Mouse (Mus musculus) limb, embryonic 10.5 days (tissue): ENCODE results near the gene Tmem114. TPM values are rescaled to one million over a fixed set of nuclear protein-coding genes. Genes with fewer than 3 reads are reported as not detected.

Experiments
- DNase-seq: peaks from one replicate; pipeline ENCODE4 v3.0.0-alpha.2; 2017; ENCODE audit warnings: low spot score
- H3K27ac ChIP-seq: fragments of 300-500 bp; sonication (generic); 2 replicates; pipeline ENCODE4 v1.5.1; 2016; ENCODE audit warnings: mild to moderate bottlenecking
- H3K27me3 ChIP-seq: fragments of 300-500 bp; sonication (generic); 2 replicates; pipeline ENCODE4 v1.6.1; 2016; ENCODE audit warnings: low read depth, mild to moderate bottlenecking; ENCODE audit not compliant: poor library complexity, severe bottlenecking
- H3K36me3 ChIP-seq: fragments of 300-500 bp; sonication (generic); 2 replicates; pipeline ENCODE4 v1.6.1; 2016; ENCODE audit warnings: mild to moderate bottlenecking, moderate library complexity
- H3K4me1 ChIP-seq: fragments of 300-500 bp; sonication (generic); 2 replicates; pipeline ENCODE4 v1.6.1; 2016
- H3K4me3 ChIP-seq: fragments of 300-500 bp; sonication (generic); 2 replicates; pipeline ENCODE4 v1.5.1; 2016; ENCODE audit warnings: mild to moderate bottlenecking, moderate library complexity
- H3K9me3 ChIP-seq: fragments of 300-500 bp; sonication (generic); replicated peaks from 2 replicates; pipeline ENCODE4 v1.6.1; 2016; ENCODE audit warnings: mild to moderate bottlenecking
- WGBS: fragments of 180-500 bp; shearing (Covaris S2); methylation state at CpG from one replicate; pipeline ENCODE4 v1.1.7; 2016; 5-methylcytosine and 5-hydroxymethylcytosine counted together
- polyA plus RNA-seq: library from polyadenylated mRNA; unstranded; fragments of >200 nt; fragmentation: Nextera tagmentation; extraction: Ambion mirVana; gene quantifications from 2 replicates; pipeline ENCODE4 v1.2.1, GENCODE M21; 2016

Gene Tmem114
- polyA plus RNA-seq, 1 experiment from 2014 or later, result 0.33 TPM

DNA sequence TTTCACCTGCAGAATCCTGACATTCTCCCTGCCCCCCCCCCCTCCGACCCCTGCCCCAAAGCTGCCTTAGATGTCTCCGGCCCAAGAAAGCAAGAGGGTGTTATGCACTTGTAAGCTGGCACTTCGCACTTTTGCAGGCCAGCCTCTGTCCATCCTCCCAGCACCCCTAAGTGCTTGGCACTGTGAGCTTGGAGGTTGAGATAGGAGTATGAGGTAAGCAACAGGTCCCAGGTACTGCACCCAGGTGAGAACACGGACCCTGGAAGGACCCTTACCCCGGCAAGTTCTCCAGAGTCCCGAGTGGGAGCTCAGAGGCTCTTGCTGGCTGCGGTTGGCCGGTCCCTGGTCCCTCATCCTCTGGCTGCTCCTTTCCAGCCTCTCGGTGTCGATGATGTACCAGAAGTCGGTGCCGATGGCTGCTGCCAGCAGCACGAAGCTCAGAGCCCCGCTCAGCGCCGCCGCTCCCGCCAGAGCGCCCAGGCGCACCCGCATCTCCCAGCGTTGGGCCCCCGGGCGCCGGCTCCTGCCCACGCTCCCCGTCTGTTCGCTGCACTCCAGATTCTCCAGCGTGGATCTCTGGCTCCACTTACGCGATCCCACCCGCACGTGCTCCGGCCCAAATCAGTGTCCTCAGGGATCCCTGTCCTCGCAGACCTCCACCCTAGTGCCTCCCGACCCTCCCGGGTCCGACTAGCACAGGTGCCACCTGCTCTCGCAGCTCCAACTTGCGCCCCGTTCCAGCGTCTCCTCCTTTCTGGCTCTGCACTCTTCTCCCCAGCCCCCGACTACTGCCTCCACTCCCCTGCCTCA is 570 bp downstream of the Tmem114 start:
- H3K4me3 ChIP-seq, result peak overlapping the region; percentile 32
- peaks cover 64% of the 10 kb centered on the region for H3K27me3 ChIP-seq
- no peaks in the 10 kb centered on the region for H3K36me3 ChIP-seq
- H3K27ac ChIP-seq, result no peak overlapping the region
- 4% methylated on average over 43 of the region's 43 CpGs for WGBS
- no peaks in the 10 kb centered on the region for H3K9me3 ChIP-seq
- peaks cover 8% of the 10 kb centered on the region for H3K4me1 ChIP-seq
- peak; percentile 36 for DNase-seq

DNA sequence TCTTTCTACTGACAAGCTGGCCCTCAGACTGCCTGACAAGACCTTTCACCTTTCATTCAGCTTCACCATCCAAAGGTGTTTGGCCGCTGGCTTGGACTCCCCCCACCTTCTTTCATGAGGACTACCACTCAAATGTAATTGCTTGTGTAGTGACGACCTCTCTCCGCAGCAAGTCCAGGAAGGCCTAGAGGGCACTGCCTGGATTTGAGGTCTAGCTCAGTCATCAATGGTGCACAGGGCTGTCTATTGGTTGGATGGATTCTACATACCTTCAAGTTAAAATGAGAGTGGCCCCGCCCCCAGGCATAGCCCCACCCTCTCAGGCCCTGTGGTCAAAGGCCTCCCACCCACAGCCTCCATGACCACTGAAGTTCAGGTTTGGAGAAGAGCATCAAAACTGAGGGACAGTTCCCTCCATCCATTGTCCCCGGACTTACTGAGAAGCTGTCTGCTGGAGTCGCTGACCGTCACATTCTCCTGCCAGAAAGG is 1.3 kb downstream of the Tmem114 start:
- DNase-seq, result no peak
- WGBS, result 33% methylated on average over 7 of the region's 7 CpGs
- H3K36me3 ChIP-seq, result no peaks in the 10 kb centered on the region
- peaks cover 64% of the 10 kb centered on the region for H3K27me3 ChIP-seq
- H3K9me3 ChIP-seq, result no peaks in the 10 kb centered on the region
- no peak overlapping the region for H3K4me3 ChIP-seq
- H3K4me1 ChIP-seq, result peaks cover 8% of the 10 kb centered on the region
- no peak overlapping the region for H3K27ac ChIP-seq

DNA sequence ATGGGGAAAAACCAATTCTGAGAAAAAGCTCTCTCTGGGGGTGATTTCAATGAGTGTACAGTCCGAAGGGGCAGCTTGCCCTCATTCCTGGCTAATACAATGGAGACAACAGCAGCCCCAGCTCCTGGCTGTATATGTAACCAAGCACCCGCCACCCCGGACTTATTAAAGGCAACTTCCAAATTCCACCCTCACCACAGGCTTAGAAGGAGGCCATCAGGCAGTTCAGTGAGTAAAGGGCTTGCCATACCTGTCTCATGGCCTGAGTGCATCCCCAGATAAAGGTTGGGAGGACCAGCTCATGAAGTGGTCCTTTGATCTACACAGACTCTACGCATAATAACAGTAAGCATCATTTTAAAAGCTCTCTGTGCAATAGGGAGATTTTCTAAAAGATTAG is 4.1 kb downstream of the Tmem114 start:
- peak; percentile 15 for DNase-seq
- WGBS, result 90% methylated on average over 4 of the region's 4 CpGs

DNA sequence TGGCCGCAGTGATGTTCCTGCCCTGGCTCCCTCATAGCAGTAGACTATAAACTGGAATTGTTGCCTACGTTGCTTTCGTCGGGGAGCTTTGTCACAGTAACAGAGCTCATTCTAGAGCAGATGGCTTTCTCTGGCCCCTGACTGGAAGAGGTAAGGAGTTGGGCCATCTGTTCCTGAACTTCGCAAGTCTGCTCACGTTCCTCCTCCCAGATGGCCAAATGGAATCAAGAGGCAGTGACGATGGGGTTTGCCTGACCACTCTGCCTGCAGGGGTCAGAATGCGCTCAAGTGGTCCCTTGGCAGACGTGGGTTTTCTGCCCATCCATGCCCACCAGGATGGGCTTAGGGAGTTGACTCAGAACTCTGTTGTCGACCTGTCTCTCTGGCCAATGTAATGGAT is 4.6 kb downstream of the Tmem114 start:
- peaks cover 39% of the 10 kb centered on the region for H3K27me3 ChIP-seq
- H3K4me3 ChIP-seq, result no peak overlapping the region
- H3K9me3 ChIP-seq, result no peaks in the 10 kb centered on the region
- peak; percentile 25 for DNase-seq
- WGBS, result 58% methylated on average over 10 of the region's 10 CpGs
- no peak overlapping the region for H3K27ac ChIP-seq
- H3K36me3 ChIP-seq, result no peaks in the 10 kb centered on the region
- peaks cover 8% of the 10 kb centered on the region for H3K4me1 ChIP-seq

More for the DNA sequence above, 4.1 kb downstream of the Tmem114 start:
- H3K9me3 ChIP-seq, result no peaks in the 10 kb centered on the region
- no peaks in the 10 kb centered on the region for H3K36me3 ChIP-seq
- H3K4me1 ChIP-seq, result peaks cover 8% of the 10 kb centered on the region
- no peak overlapping the region for H3K27ac ChIP-seq
- H3K4me3 ChIP-seq, result no peak overlapping the region
- peaks cover 43% of the 10 kb centered on the region for H3K27me3 ChIP-seq

DNA sequence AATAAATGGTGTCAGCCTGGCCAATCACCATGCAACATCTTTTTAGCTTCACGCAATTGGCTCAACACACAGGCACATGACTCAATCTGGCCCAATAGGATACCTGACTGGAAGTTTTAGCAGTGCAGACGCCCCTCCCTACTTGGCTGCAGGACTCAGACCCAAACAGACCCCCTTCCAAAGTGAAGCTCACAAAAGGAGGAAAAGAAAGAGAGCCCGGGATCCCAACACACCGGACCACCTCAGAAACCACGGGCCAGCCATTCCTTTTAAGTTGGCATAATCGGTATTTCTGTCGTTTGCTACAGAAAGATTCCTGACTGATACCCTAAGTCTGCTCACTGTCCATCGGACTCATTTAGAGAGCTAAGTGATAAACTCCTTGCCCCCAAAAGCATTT is 5.3 kb downstream of the Tmem114 start:
- H3K4me1 ChIP-seq, result peaks cover 4% of the 10 kb centered on the region
- no peak for DNase-seq
- WGBS, result 93% methylated on average over 8 of the region's 8 CpGs
- H3K36me3 ChIP-seq, result no peaks in the 10 kb centered on the region
- no peak overlapping the region for H3K27ac ChIP-seq
- no peak overlapping the region for H3K4me3 ChIP-seq
- H3K27me3 ChIP-seq, result peaks cover 32% of the 10 kb centered on the region
- no peaks in the 10 kb centered on the region for H3K9me3 ChIP-seq

DNA sequence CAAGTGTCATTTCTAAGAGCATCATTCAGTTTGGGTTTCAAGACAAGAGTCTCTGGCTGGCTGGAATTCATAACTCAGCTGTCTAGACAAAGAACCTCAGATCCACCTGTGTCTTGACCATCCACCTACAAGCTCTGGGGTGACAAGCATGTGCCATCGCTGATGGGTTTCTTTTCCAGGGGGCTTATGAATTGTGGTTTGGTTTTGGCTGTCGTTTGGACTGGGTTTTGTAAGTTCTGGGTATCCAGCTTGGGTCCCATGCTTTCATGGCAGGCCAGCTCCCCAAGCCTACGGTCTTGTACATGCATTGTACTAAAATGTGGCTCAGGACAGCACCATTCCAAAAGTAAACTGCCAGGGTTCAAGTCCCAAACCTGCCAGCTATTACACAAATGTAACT is 6.8 kb downstream of the Tmem114 start:
- 87% methylated on average over 3 of the region's 3 CpGs for WGBS
- no peaks in the 10 kb centered on the region for H3K36me3 ChIP-seq
- peak; percentile 15 for DNase-seq

DNA sequence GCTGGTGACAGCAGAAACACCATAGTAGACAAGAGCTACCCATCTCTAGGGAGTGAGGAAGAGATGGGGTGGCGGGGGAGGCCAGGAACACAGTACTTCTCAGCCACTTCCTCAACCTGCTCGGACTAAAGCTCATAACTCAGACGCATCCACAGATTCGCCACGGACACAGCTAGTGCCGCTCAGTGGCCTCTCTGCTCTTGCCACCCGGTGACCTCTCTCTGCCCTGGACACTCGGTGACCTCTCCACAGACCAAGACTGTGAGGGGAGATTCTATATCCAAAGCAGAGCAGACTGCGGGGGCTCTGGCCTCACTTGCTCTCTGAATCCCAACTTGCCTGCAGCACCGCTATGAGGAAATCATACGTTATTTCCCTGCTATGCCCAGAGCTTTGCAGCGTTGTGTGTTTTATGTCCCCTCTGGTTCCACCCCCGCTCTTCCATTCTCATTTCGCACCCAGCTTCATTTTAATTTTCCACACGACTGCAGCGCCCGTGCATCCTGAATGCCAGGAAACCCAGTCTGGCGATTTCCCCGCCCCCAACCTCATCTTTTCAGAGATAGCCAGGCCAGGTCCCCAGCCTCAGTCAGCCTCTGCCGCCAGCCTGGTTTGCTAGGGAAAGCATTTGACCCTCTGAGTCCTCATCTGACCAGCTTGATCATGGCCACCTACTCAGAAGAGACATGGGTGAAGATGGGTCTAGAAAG is 7.8 kb downstream of the Tmem114 start:
- Histone ChIP-seq H3K27ac (no peak overlapping the region), H3K9me3 (no peaks in the 10 kb centered on the region), H3K4me1 (no peaks in the 10 kb centered on the region), H3K4me3 (no peak overlapping the region), H3K36me3 (no peaks in the 10 kb centered on the region), H3K27me3 (peaks cover 10% of the 10 kb centered on the region)
- peak; percentile 20 for DNase-seq
- 81% methylated on average over 20 of the region's 20 CpGs for WGBS

More for the DNA sequence above, 6.8 kb downstream of the Tmem114 start:
- peaks cover 20% of the 10 kb centered on the region for H3K27me3 ChIP-seq
- no peaks in the 10 kb centered on the region for H3K4me1 ChIP-seq
- no peak overlapping the region for H3K4me3 ChIP-seq
- H3K9me3 ChIP-seq, result no peaks in the 10 kb centered on the region
- H3K27ac ChIP-seq, result no peak overlapping the region

DNA sequence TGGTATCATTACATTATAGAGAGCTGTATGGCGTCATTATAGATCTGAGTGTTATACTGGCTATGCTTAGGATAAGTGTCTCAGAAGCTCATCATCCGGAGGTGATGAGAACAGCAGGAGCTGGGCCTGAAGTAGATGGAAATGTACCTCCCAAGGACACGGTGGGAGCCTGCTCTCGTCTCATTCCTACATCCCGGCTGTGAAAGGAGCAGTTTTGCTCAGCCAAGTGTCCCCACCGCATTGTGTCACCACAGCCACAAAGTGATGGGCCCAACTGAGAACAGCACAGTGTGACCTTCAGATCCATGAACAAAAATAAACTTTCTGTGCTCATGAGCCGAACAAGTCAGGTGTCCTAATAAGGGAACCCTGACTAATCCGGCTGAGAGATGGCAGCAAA is 8.9 kb downstream of the Tmem114 start:
- Histone ChIP-seq H3K9me3 (no peaks in the 10 kb centered on the region), H3K27ac (no peak overlapping the region), H3K4me1 (no peaks in the 10 kb centered on the region), H3K27me3 (peaks cover 11% of the 10 kb centered on the region; the same call in 1 of the 2 replicates), H3K4me3 (no peak overlapping the region), H3K36me3 (no peaks in the 10 kb centered on the region)
- no peak for DNase-seq
- 90% methylated on average over 8 of the region's 8 CpGs for WGBS

DNA sequence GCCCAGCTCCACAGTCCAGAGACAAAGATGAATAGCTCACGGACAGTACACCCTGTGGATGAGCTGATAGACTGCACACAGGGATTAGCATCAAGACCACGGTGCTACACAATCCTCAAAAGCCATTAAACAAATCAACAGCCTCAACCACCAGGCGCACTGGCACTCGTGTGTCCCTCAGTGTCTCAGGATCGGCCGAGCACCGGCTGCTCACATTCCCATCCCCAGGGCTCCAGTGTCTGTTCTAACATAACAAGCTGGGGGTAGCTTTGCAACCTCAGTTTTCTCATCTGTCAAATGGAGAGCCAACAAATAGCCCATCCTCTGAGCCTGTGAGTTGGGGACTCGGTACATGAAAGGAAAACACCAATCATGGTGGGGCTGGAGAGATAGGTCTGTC is 11.5 kb downstream of the Tmem114 start:
- Histone ChIP-seq H3K27me3 (peaks cover 33% of the 10 kb centered on the region), H3K9me3 (no peaks in the 10 kb centered on the region), H3K27ac (no peak overlapping the region), H3K36me3 (no peaks in the 10 kb centered on the region), H3K4me3 (no peak overlapping the region), H3K4me1 (no peaks in the 10 kb centered on the region)
- WGBS, result 84% methylated on average over 8 of the region's 8 CpGs
- no peak for DNase-seq

DNA sequence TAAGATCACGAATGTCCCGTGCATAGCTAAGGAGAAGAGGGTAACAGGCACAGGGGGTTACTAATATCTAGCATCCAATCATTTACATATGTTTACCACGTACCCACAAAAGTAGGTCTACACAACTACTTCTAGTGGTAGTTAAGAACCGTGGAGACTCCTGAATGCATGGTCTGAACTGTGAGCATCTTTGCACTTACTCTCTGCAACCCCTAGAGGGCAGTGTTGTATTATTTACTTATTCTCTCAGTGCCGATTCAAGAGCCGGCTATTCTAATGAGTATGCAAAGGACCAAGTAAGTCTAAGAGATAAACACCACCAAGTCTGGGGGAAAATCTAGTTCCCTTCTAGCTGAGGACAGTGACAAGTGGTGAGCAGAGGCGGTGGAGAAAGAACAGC is 12.7 kb downstream of the Tmem114 start:
- no peaks in the 10 kb centered on the region for H3K4me1 ChIP-seq
- DNase-seq, result no peak
- H3K27ac ChIP-seq, result no peak overlapping the region
- H3K27me3 ChIP-seq, result peaks cover 42% of the 10 kb centered on the region
- H3K9me3 ChIP-seq, result no peaks in the 10 kb centered on the region
- H3K36me3 ChIP-seq, result no peaks in the 10 kb centered on the region
- H3K4me3 ChIP-seq, result no peak overlapping the region
- WGBS, result 20% methylated on average over 7 of the region's 7 CpGs

DNA sequence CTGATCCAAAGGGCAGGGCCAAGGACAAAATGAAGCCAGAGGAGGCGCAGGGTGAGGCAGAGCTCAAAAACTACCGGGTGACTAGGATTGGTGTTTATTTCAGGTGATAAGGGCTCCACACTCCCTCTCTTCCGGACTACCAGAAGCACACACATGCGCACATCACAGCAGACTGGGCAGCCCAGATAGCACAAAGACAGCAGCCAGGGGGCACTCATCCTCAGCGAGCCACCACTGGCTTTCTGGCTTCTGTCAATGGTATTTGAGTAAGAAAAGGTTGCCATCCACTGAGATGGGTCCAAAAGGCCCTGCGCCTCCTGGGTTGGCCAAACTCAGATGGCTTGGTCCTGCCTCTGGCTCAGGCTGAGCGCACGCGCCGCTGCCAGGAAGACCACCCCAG is 15.7 kb downstream of the Tmem114 start:
- 32% methylated on average over 10 of the region's 10 CpGs for WGBS
- H3K27me3 ChIP-seq, result peaks cover 47% of the 10 kb centered on the region
- H3K36me3 ChIP-seq, result no peaks in the 10 kb centered on the region
- no peaks in the 10 kb centered on the region for H3K9me3 ChIP-seq
- DNase-seq, result no peak
- no peak overlapping the region for H3K4me3 ChIP-seq
- no peak overlapping the region for H3K27ac ChIP-seq
- no peaks in the 10 kb centered on the region for H3K4me1 ChIP-seq

DNA sequence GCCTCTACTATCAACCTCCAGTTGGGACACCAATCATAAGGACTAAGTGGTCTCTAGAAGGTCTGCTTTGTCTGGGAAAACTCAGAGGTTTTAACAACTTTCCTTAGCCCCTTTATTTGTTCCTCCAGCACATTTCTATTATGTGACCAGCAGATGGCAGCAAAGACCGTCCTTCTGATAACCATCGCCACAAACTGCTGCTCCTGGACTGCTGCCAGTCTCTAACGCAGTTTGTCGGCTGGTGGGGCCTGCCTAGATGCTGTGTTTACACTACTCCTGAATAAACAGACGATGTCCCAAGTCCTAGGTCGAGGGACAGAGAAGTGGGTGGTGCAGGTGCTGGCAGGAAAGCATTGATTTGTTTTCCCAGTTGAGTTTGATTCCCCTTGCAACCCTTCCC is 18.2 kb downstream of the Tmem114 start:
- no peaks in the 10 kb centered on the region for H3K9me3 ChIP-seq
- DNase-seq, result peak; percentile 83
- H3K27ac ChIP-seq, result no peak overlapping the region
- 3% methylated on average over 6 of the region's 6 CpGs for WGBS
- no peak overlapping the region for H3K4me3 ChIP-seq
- no peaks in the 10 kb centered on the region for H3K36me3 ChIP-seq
- peaks cover 42% of the 10 kb centered on the region for H3K27me3 ChIP-seq
- peaks cover 6% of the 10 kb centered on the region for H3K4me1 ChIP-seq

DNA sequence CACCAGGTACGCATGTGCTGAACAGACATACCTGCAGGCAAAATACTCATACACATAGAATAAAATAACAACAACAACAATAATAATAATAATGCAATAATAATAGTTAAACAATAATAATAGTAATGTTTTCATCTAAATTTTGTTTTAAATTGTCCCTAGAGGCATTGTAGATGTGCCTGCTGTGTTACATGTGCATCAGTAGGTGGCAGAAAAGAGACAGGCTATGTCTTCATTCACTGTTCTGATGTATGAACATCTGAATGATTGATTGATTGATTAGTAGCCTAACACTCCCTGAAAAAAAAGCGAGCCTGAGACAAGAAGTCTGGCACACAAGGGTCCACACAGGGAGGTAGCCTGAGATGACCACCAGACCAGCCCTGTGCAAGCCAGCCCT is 22.3 kb downstream of the Tmem114 start:
- H3K4me1 ChIP-seq, result peaks cover 15% of the 10 kb centered on the region
- 88% methylated on average over 2 of the region's 2 CpGs for WGBS

More for the DNA sequence above, 22.3 kb downstream of the Tmem114 start:
- DNase-seq, result no peak
- Histone ChIP-seq H3K4me3 (no peak overlapping the region), H3K9me3 (no peaks in the 10 kb centered on the region), H3K36me3 (no peaks in the 10 kb centered on the region), H3K27me3 (peaks cover 8% of the 10 kb centered on the region; the same call in 1 of the 2 replicates), H3K27ac (no peak overlapping the region)
